Comparison of ENCODE assay signal across 32 mouse cellular contexts in genomic region chr6:134434866-134435390, GRCm38 (mm10). TPM values are rescaled to one million over a fixed set of nuclear protein-coding genes. Genes with fewer than 3 reads are reported as not detected.
DNase-seq lines count a peak whose midpoint lies in the region; ATAC-seq lines count a peak whose summit lies in the region.
"Had no signal": no experiment of that assay in that cellular context is flagged by ENCODE, and none has a peak within 500 bp of the region (broad histone marks: within the 10 kb centered on the region; RNA-seq: fewer than 3 reads in every experiment).

No protein-coding gene starts in this region.

- H3K4me2 ChIP-seq in midbrain, embryonic 16.5 days (ENCODE audit: low read length): no peak overlapping the region
- no peak overlapping the region for H3K4me2 ChIP-seq in neural tube, embryonic 15.5 days
- H3K4me2 ChIP-seq: embryonic facial prominence, embryonic 15.5 days; forebrain, embryonic 12.5 days; forebrain, embryonic 15.5 days; heart, embryonic 12.5 days; heart, embryonic 15.5 days; hindbrain, embryonic 13.5 days had no signal

- peak overlapping the region; percentile 33 for H3K4me3 ChIP-seq in megakaryocyte, embryonic 14.5 days (replicated peaks)
- H3K4me3 ChIP-seq in midbrain, embryonic 16.5 days (ENCODE audit: low read depth, low read length): no peak overlapping the region
- no peak overlapping the region for H3K4me3 ChIP-seq in neural tube, embryonic 15.5 days (replicated peaks)
- H3K4me3 ChIP-seq: embryonic facial prominence, embryonic 15.5 days; erythroblast, embryonic 14.5 days; forebrain, embryonic 12.5 days; forebrain, embryonic 15.5 days; heart, embryonic 12.5 days; heart, embryonic 15.5 days; hindbrain, embryonic 10.5 days; hindbrain, embryonic 13.5 days had no signal

- H3K27me3 ChIP-seq in megakaryocyte, embryonic 14.5 days (replicated peaks): peaks cover 11% of the 10 kb centered on the region
- H3K27me3 ChIP-seq in midbrain, embryonic 16.5 days (ENCODE audit: control insufficient read depth, insufficient read depth, low read depth, low read length): no peaks in the 10 kb centered on the region
- H3K27me3 ChIP-seq in neural tube, embryonic 15.5 days (replicated peaks): no peaks in the 10 kb centered on the region
- H3K27me3 ChIP-seq: embryonic facial prominence, embryonic 15.5 days; forebrain, embryonic 12.5 days; forebrain, embryonic 15.5 days; heart, embryonic 15.5 days had no signal

- H3K4me1 ChIP-seq in megakaryocyte, embryonic 14.5 days: peaks cover 63% of the 10 kb centered on the region
- H3K4me1 ChIP-seq in midbrain, embryonic 16.5 days (ENCODE audit: control insufficient read depth, insufficient read depth, low read length): peaks cover 6% of the 10 kb centered on the region
- peaks cover 13% of the 10 kb centered on the region for H3K4me1 ChIP-seq in neural tube, embryonic 15.5 days

- ATAC-seq in megakaryocyte, adult 5-6 weeks (ENCODE audit: poor library complexity, severe bottlenecking): no peak
- no peak for ATAC-seq in midbrain, embryonic 16.5 days
- no peak for ATAC-seq in neural tube, embryonic 15.5 days (ENCODE audit: low FRiP score)
- ATAC-seq: activated CD4-positive, CD25-positive, alpha-beta regulatory T cell, adult 4 months; forebrain, embryonic 15.5 days; hindbrain, postnatal 0 days; inflammation-experienced regulatory T-cells, adult 6 months; intestine, embryonic 16.5 days had no signal

- no peak overlapping the region for H3K27ac ChIP-seq in midbrain, embryonic 16.5 days (ENCODE audit: low read length)
- no peak overlapping the region for H3K27ac ChIP-seq in neural tube, embryonic 15.5 days (replicated peaks)
- H3K27ac ChIP-seq: embryonic facial prominence, embryonic 15.5 days; forebrain, embryonic 12.5 days; forebrain, embryonic 15.5 days; heart, embryonic 15.5 days; hindbrain, embryonic 10.5 days; hindbrain, embryonic 13.5 days; hindbrain, postnatal 0 days had no signal

- H3K9ac ChIP-seq in midbrain, embryonic 16.5 days (ENCODE audit: low read depth, low read length): no peak overlapping the region
- H3K9ac ChIP-seq in neural tube, embryonic 15.5 days (replicated peaks): no peak overlapping the region
- H3K9ac ChIP-seq: embryonic facial prominence, embryonic 15.5 days; forebrain, embryonic 12.5 days; forebrain, embryonic 15.5 days; heart, embryonic 12.5 days; heart, embryonic 15.5 days; hindbrain, embryonic 13.5 days had no signal

- H3K9me3 ChIP-seq in megakaryocyte, embryonic 14.5 days: peaks cover 6% of the 10 kb centered on the region; the same call in 1 of the 2 replicates
- no peaks in the 10 kb centered on the region for H3K9me3 ChIP-seq in midbrain, embryonic 16.5 days (replicated peaks; ENCODE audit: control insufficient read depth, low read length, poor library complexity, severe bottlenecking)
- no peaks in the 10 kb centered on the region for H3K9me3 ChIP-seq in neural tube, embryonic 15.5 days (replicated peaks)
- H3K9me3 ChIP-seq: embryonic facial prominence, embryonic 15.5 days; forebrain, embryonic 12.5 days; forebrain, embryonic 15.5 days; heart, embryonic 12.5 days; heart, embryonic 15.5 days; hindbrain, embryonic 10.5 days; hindbrain, embryonic 13.5 days had no signal

- 85% methylated on average over 9 of the region's 9 CpGs for WGBS in midbrain, embryonic 16.5 days
- WGBS in neural tube, embryonic 15.5 days: 81% methylated on average over 9 of the region's 9 CpGs

- peak; percentile 93 for DNase-seq in MEL-GATA-1-ER (ENCODE audit: extremely low read depth, low read depth)
- peak; percentile 34 for DNase-seq in c-Kit-positive CD71-positive TER-119-positive erythroid progenitor cells, embryonic 14.5 days (ENCODE audit: low spot score)
- DNase-seq in adrenal gland, postnatal 10 days: no peak
- DNase-seq: adrenal gland, adult 8-10 months; adrenal gland, postnatal 36 days; cerebellum, adult 11-12 months; cerebellum, adult 8-10 months; cerebellum, postnatal 10 days; cerebellum, postnatal 36 days; embryo, embryonic 11 days; gastrocnemius, postnatal 25 days; heart, adult 18-20 months; heart, postnatal 10 days; heart, postnatal 36 days had no signal

- peaks cover 2% of the 10 kb centered on the region for H3K36me3 ChIP-seq in megakaryocyte, embryonic 14.5 days (replicated peaks; ENCODE audit: low read length)
- no peaks in the 10 kb centered on the region for H3K36me3 ChIP-seq in midbrain, embryonic 16.5 days (ENCODE audit: control insufficient read depth, insufficient read depth, low read length)
- H3K36me3 ChIP-seq in neural tube, embryonic 15.5 days: no peaks in the 10 kb centered on the region
- H3K36me3 ChIP-seq: embryonic facial prominence, embryonic 15.5 days; forebrain, embryonic 12.5 days; forebrain, embryonic 15.5 days; heart, embryonic 12.5 days; heart, embryonic 15.5 days; hindbrain, embryonic 10.5 days; hindbrain, embryonic 13.5 days had no signal

RNA-seq across cellular contexts. Expression of gene Bcl2l14, which starts 38.8 kb away (rescaled TPM):
- polyA plus RNA-seq in megakaryocyte, embryonic 14.5 days (2012; ENCODE audit: insufficient read depth, low replicate concordance): not detected in 2 replicates
- 0.22 and 0.50 TPM in 2 replicates for total RNA-seq in megakaryocyte, adult 5-6 weeks (2015)
- total RNA-seq in megakaryocyte, adult 5-6 weeks (2017): 0.49 and 1.4 TPM in 2 replicates
- not detected for total RNA-seq in adrenal gland, postnatal 10 days (2021)
- not detected in 2 replicates for polyA plus RNA-seq in midbrain, embryonic 16.5 days (2015; fragmentation: Nextera tagmentation; extraction: Ambion mirVana)
- 0.18 and 6.7 TPM in 2 replicates for polyA plus RNA-seq in neural tube, embryonic 15.5 days (2015; fragmentation: Nextera tagmentation; extraction: Ambion mirVana)
- total RNA-seq: adrenal gland, postnatal 36 days; gastrocnemius, adult 8-10 months; gastrocnemius, postnatal 25 days; heart, adult 18-20 months; heart, postnatal 10 days; heart, postnatal 36 days; hindbrain, postnatal 0 days had no signal
- polyA plus RNA-seq: cortical plate, adult 2 months; erythroblast, embryonic 14.5 days; forebrain, embryonic 15.5 days had no signal
